Mouse (Mus musculus): ENCODE measurements around the gene Zar1l. TPM values are rescaled to one million over a fixed set of nuclear protein-coding genes. Genes with fewer than 3 reads are reported as not detected.

Zar1l gene
- polyA plus RNA-seq, 1 experiment: not detected

DNA sequence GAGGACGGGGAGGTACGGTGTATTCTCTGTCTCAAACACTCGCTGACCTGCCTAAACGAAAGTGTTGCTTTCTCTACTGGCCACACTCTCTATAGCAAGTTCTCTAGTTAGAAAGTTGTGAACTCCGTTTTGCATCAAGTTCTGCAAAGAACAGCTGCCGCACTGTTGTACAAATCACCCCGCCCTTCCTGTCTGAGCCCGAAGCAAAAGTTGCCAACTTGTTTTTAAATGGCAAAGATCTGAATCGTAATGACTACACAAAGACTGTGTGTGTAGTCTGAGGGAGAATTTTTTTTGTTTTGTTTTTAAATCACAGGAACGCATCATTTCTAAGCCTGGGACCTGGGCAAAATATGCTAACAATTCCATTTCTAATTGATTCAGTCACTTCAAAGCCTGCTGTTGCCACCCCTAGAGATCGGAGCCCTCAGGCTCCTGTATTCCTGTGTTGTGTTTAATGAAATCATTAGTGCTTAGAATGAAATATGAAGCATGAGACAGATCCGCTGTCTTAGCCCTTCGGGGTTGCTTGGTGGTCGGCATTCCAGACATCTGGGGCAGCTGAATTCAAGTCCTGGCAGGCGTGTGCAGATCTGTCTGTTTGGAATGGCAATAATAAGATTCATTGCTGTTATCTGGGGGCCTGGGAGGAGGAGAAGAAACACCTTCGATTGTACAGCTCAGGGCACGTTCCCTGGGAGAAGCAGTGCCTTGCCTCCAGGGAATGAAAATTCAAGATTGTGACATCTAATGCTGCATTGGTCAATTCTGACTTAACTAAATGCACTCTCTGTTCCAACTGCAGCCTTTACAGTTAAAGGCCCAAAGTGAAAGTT lies 59.8 kb downstream of the Zar1l start:
- peaks cover 21% of the 10 kb centered on the region for H3K9me3 ChIP-seq
- H3K4me3 ChIP-seq (replicated peaks): no peak overlapping the region
- H3K4me1 ChIP-seq: no peaks in the 10 kb centered on the region
- no peak for TF ChIP-seq GATA1 (IDR thresholded peaks at IDR 0.05; ENCODE audit: borderline replicate concordance, low read length)
- no peak for TF ChIP-seq FLI1 (IDR thresholded peaks at IDR 0.05; ENCODE audit: low read length)
- peaks cover 60% of the 10 kb centered on the region for H3K36me3 ChIP-seq (replicated peaks; ENCODE audit: low read length)
- H3K27me3 ChIP-seq (replicated peaks): no peaks in the 10 kb centered on the region

DNA sequence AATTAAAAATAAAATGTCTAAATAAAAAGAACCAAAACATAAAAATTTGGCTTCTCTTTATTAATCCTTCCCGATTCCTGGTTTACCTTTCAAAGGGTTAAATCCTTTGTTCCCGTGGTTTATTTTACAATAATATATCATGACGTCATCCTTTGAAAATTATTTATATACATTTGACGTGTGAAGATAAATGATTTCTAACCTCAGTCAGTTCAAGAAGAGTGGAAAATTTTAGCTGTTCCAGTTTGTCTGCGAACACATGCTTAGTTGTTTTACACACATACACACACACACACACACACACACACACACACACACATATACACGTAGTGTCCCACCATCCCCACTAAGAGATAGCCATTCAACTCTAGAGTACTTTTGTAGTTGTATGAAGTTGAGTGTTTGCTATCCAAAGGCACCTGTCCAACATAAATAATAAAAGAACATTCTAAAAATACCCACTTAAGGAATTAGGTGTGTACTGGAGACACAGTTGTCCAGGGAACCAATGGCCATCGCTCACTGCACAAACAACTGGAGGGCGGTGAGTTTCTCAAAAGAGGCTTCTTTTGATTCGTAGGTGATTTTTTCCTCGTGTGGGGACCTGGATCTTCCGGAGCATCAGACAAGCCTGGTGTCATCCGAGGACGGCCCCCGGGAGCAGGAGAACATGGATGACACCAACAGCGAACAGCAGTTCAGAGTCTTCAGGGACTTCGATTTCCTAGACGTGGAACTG lies 60.6 kb downstream of the Zar1l start:
- TF ChIP-seq FLI1 (IDR thresholded peaks at IDR 0.05; ENCODE audit: low read length) (no peak), GATA1 (IDR thresholded peaks at IDR 0.05; ENCODE audit: borderline replicate concordance, low read length) (no peak)

More for the DNA sequence above, 60.6 kb downstream of the Zar1l start:
- H3K36me3 ChIP-seq (replicated peaks; ENCODE audit: low read length): peaks cover 67% of the 10 kb centered on the region
- H3K9me3 ChIP-seq: peaks cover 27% of the 10 kb centered on the region
- H3K27me3 ChIP-seq (replicated peaks): no peaks in the 10 kb centered on the region
- no peak overlapping the region for H3K4me3 ChIP-seq (replicated peaks)
- H3K4me1 ChIP-seq: no peaks in the 10 kb centered on the region

Other genes starting within 250 kb of the Zar1l start
- gene Brca2, start 4.5 kb upstream of the Zar1l start, polyA plus RNA-seq (2012; ENCODE audit: insufficient read depth, low replicate concordance): 1.9 and 11.7 TPM in 2 replicates
- 3.3 and 5.9 TPM in 2 replicates for gene N4bp2l1, start 79.0 kb upstream of the Zar1l start, polyA plus RNA-seq (2012; ENCODE audit: insufficient read depth, low replicate concordance)
- gene N4bp2l2, start 148.0 kb upstream of the Zar1l start, polyA plus RNA-seq (2012; ENCODE audit: insufficient read depth, low replicate concordance): 7.4 and 21.8 TPM in 2 replicates
- 0.70 TPM in 1 of 2 replicates, not detected in the other for gene Pds5b, start 155.6 kb upstream of the Zar1l start, polyA plus RNA-seq (2012; ENCODE audit: insufficient read depth, low replicate concordance)

Data from megakaryocyte, embryonic 14.5 days (primary cell).